Mouse (Mus musculus): Measurements from ENCODE around the gene Hes7. TPM values are rescaled to one million over a fixed set of nuclear protein-coding genes. Genes with fewer than 3 reads are reported as not detected.

The Hes7 gene
- total and polyA plus RNA-seq, 2 experiments from 2014 or later: 1.3 to 1.6 TPM

- no peak for TF ChIP-seq CTCF (IDR thresholded peaks at IDR 0.05; ENCODE audit: low read depth)
- H3K4me2 ChIP-seq (ENCODE audit: low read depth): no peak overlapping the region
- no peak for DNase-seq
- 79% methylated on average over 15 of the region's 15 CpGs for WGBS
- H3K4me1 ChIP-seq (ENCODE audit: insufficient read depth): no peaks in the 10 kb centered on the region
- no peaks in the 10 kb centered on the region for H3K36me3 ChIP-seq (ENCODE audit: insufficient read depth)
- no peak for ATAC-seq
- H3K27ac ChIP-seq (ENCODE audit: low read depth, low read length): no peak overlapping the region
- H3K4me3 ChIP-seq (ENCODE audit: low read depth, low read length): no peak overlapping the region
- H3K27me3 ChIP-seq (ENCODE audit: insufficient read depth, low read length): no peaks in the 10 kb centered on the region
- no peaks in the 10 kb centered on the region for H3K9me3 ChIP-seq (ENCODE audit: low read length)
- H3K9ac ChIP-seq: no peak overlapping the region
Measured at GRCm38 (mm10) chr11:69080102-69080854, 39.9 kb upstream of the Hes7 start.

- H3K27ac ChIP-seq (ENCODE audit: low read depth, low read length): no peak overlapping the region
- no peak for TF ChIP-seq CTCF (IDR thresholded peaks at IDR 0.05; ENCODE audit: low read depth)
- H3K9me3 ChIP-seq (ENCODE audit: low read length): no peaks in the 10 kb centered on the region
- no peaks in the 10 kb centered on the region for H3K36me3 ChIP-seq (ENCODE audit: insufficient read depth)
- H3K4me1 ChIP-seq (ENCODE audit: insufficient read depth): no peaks in the 10 kb centered on the region
- H3K4me2 ChIP-seq (ENCODE audit: low read depth): no peak overlapping the region
- WGBS: 87% methylated on average over 8 of the region's 8 CpGs
- H3K27me3 ChIP-seq (ENCODE audit: insufficient read depth, low read length): no peaks in the 10 kb centered on the region
- ATAC-seq (no peak), DNase-seq (no peak)
- no peak overlapping the region for H3K9ac ChIP-seq
- H3K4me3 ChIP-seq (ENCODE audit: low read depth, low read length): no peak overlapping the region
Measured at GRCm38 (mm10) chr11:69080855-69081222, 39.4 kb upstream of the Hes7 start.

GRCm38 (mm10) chr11:69081613-69082012 lies 38.6 kb upstream of the Hes7 start:
- no peak overlapping the region for H3K4me2 ChIP-seq (ENCODE audit: low read depth)
- no peak for DNase-seq
- H3K9me3 ChIP-seq (ENCODE audit: low read length): no peaks in the 10 kb centered on the region
- H3K27ac ChIP-seq (ENCODE audit: low read depth, low read length): no peak overlapping the region
- H3K27me3 ChIP-seq (ENCODE audit: insufficient read depth, low read length): no peaks in the 10 kb centered on the region
- WGBS: 88% methylated on average over 7 of the region's 7 CpGs
- H3K4me3 ChIP-seq (ENCODE audit: low read depth, low read length): no peak overlapping the region
- H3K4me1 ChIP-seq (ENCODE audit: insufficient read depth): no peaks in the 10 kb centered on the region
- H3K9ac ChIP-seq: no peak overlapping the region
- no peak for TF ChIP-seq CTCF (IDR thresholded peaks at IDR 0.05; ENCODE audit: low read depth)
- H3K36me3 ChIP-seq (ENCODE audit: insufficient read depth): no peaks in the 10 kb centered on the region
- no peak for ATAC-seq

- no peak overlapping the region for H3K27ac ChIP-seq (ENCODE audit: low read depth, low read length)
- H3K36me3 ChIP-seq (ENCODE audit: insufficient read depth): no peaks in the 10 kb centered on the region; the same call in 1 of the 2 replicates
- peaks cover 14% of the 10 kb centered on the region for H3K4me1 ChIP-seq (ENCODE audit: insufficient read depth)
- no peaks in the 10 kb centered on the region for H3K9me3 ChIP-seq (ENCODE audit: low read length)
- DNase-seq (no peak), ATAC-seq (no peak)
- 71% methylated on average over 6 of the region's 6 CpGs for WGBS
- no peak overlapping the region for H3K4me2 ChIP-seq (ENCODE audit: low read depth)
- no peak for TF ChIP-seq CTCF (IDR thresholded peaks at IDR 0.05; ENCODE audit: low read depth)
- H3K27me3 ChIP-seq (ENCODE audit: insufficient read depth, low read length): no peaks in the 10 kb centered on the region
- no peak overlapping the region for H3K9ac ChIP-seq
- H3K4me3 ChIP-seq (ENCODE audit: low read depth, low read length): no peak overlapping the region
Measured at GRCm38 (mm10) chr11:69085608-69086007, 34.6 kb upstream of the Hes7 start.

- no peak overlapping the region for H3K27ac ChIP-seq (ENCODE audit: low read depth, low read length)
- H3K36me3 ChIP-seq (ENCODE audit: insufficient read depth): peaks cover 7% of the 10 kb centered on the region
- H3K4me1 ChIP-seq (ENCODE audit: insufficient read depth): peaks cover 14% of the 10 kb centered on the region
- no peaks in the 10 kb centered on the region for H3K9me3 ChIP-seq (ENCODE audit: low read length)
- 65% methylated on average over 6 of the region's 6 CpGs for WGBS
- no peaks in the 10 kb centered on the region for H3K27me3 ChIP-seq (ENCODE audit: insufficient read depth, low read length)
- no peak for DNase-seq
- TF ChIP-seq CTCF (IDR thresholded peaks at IDR 0.05; ENCODE audit: low read depth): no peak
- H3K9ac ChIP-seq: no peak overlapping the region
- no peak for ATAC-seq
- no peak overlapping the region for H3K4me2 ChIP-seq (ENCODE audit: low read depth)
- H3K4me3 ChIP-seq (ENCODE audit: low read depth, low read length): no peak overlapping the region
Measured at GRCm38 (mm10) chr11:69086390-69086789, 33.8 kb upstream of the Hes7 start.

- no peak overlapping the region for H3K4me2 ChIP-seq (ENCODE audit: low read depth)
- no peaks in the 10 kb centered on the region for H3K27me3 ChIP-seq (ENCODE audit: insufficient read depth, low read length)
- no peak overlapping the region for H3K27ac ChIP-seq (ENCODE audit: low read depth, low read length)
- no peak overlapping the region for H3K4me3 ChIP-seq (ENCODE audit: low read depth, low read length)
- no peak for DNase-seq
- H3K4me1 ChIP-seq (ENCODE audit: insufficient read depth): peaks cover 14% of the 10 kb centered on the region
- TF ChIP-seq CTCF (IDR thresholded peaks at IDR 0.05; ENCODE audit: low read depth): no peak
- peak overlapping the region; percentile 14; the same call in 1 of the 2 replicates for H3K9ac ChIP-seq
- no peak for ATAC-seq
- H3K36me3 ChIP-seq (ENCODE audit: insufficient read depth): peaks cover 14% of the 10 kb centered on the region
- WGBS: 49% methylated on average over 4 of the region's 4 CpGs
- no peaks in the 10 kb centered on the region for H3K9me3 ChIP-seq (ENCODE audit: low read length)
Measured at GRCm38 (mm10) chr11:69087082-69087481, 33.1 kb upstream of the Hes7 start.

- ATAC-seq (no peak), DNase-seq (no peak)
- H3K27ac ChIP-seq (ENCODE audit: low read depth, low read length): peak overlapping the region; percentile 97
- peaks cover 16% of the 10 kb centered on the region for H3K36me3 ChIP-seq (ENCODE audit: insufficient read depth)
- peak overlapping the region; percentile 100 for H3K9ac ChIP-seq
- no peaks in the 10 kb centered on the region for H3K9me3 ChIP-seq (ENCODE audit: low read length)
- peak overlapping the region; percentile 91 for H3K4me2 ChIP-seq (ENCODE audit: low read depth)
- H3K4me3 ChIP-seq (ENCODE audit: low read depth, low read length): no peak overlapping the region
- no peak for TF ChIP-seq CTCF (IDR thresholded peaks at IDR 0.05; ENCODE audit: low read depth)
- 78% methylated on average over 2 of the region's 2 CpGs for WGBS
- no peaks in the 10 kb centered on the region for H3K27me3 ChIP-seq (ENCODE audit: insufficient read depth, low read length)
- peaks cover 14% of the 10 kb centered on the region for H3K4me1 ChIP-seq (ENCODE audit: insufficient read depth)
Measured at GRCm38 (mm10) chr11:69087597-69087996, 32.6 kb upstream of the Hes7 start.

All from forebrain, postnatal 0 days (tissue).